Mouse (Mus musculus) ovary, postnatal 10 days (tissue): ENCODE results near the gene Cfap46.
"Not testable (repeated sequence)": the region's sequence is repeated elsewhere in the genome, so short reads cannot be mapped to it uniquely, and the experiment has no call there.

Experiments
- DNase-seq: peaks from one replicate; pipeline ENCODE4 v3.0.0; 2022; ENCODE audit warnings: low spot score

The Cfap46 gene

DNA sequence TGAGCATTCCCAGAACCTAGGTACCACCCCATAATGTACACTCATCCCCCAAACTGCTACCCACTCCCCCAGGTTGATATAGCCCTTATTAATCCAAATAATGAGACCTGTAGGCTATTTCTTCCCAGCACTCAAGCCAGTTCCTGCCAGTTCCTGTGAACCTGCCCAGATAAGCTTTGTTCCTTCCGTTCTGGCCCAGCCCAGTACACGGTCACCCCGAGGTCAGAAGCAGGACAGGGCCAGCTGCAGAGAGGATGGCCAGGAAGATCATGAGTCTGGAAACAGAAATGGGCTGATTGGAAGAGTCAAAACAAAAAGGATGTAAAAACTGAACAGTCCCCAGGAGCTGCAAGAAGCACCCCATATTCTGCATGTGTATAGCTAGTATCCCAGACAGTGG lies 20.3 kb downstream of the Cfap46 start:
- no peak for DNase-seq

DNA sequence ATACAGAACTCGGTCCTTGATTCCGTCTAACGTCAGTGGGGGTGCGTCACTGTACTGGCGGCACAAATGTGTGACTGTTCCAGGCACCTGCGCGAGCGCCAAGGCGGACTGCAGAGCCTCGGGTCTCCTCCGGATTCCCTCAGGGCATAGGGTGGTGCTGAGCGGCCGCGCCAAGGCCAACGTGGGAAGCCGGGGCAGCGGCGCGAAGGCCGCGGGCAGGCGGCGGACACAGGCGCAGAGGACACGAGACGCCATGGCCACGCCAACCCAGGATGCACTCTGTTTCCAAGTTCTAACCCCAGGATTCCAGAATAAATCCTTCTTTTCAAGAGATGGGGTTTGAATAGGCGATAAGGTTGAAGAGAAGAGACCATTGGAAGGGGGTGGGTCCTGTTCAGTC lies 23.7 kb downstream of the Cfap46 start:
- not testable (repeated sequence) for DNase-seq

DNA sequence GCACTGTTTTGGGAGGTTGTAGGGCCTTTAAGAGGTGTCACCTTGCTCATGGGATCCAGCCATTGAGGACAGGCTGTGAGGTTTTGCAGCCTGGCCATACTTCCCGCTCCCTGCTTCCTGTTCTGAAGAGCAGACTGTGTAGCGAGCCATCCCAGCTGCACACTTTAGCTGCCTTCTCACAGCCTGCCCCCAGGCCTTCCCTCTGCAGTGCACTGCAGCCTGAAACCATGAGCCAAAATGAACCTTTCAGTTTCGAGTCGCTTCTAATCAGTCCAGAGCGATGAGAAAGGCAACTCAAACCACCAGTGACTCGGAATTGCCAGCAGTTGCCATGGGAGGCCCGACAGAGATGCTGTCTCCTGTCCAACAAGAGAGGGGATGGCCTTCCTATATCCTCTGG lies 33.9 kb downstream of the Cfap46 start:
- DNase-seq = no peak

DNA sequence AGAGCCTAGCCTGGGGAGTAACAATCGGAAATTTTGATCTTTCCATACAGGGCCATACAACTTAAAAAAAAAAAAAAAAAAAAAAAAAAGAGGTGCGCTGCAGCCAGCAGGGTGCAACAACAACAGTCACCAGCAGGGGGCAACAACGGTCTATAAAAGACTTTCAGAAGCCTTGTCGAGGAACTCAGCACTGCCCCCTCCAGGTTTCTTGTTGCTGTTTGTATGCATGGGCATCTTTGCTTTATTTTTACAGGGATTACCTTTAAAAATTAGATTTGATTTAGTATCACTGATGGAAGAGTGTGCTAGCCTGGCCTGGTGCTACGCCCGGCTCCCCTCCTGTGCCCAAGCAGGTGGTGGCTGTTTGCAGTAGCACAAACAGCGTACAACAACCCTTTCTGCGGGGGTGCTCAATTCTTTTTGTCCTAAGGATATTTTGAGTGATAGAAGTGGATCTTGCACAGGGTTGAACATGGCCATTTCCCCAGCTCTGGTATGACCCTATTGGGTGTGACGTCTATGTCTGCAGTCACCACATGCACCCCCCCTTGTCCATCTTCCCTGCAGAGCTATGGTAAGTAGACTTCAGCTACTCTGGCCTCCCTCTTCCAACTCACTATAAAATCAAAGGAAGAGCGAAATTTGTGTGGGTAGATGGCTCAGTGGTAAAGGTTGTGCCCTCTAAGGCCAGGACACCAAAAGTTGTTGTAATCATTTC lies 35.4 kb downstream of the Cfap46 start:
- peak; percentile 83 for DNase-seq

DNA sequence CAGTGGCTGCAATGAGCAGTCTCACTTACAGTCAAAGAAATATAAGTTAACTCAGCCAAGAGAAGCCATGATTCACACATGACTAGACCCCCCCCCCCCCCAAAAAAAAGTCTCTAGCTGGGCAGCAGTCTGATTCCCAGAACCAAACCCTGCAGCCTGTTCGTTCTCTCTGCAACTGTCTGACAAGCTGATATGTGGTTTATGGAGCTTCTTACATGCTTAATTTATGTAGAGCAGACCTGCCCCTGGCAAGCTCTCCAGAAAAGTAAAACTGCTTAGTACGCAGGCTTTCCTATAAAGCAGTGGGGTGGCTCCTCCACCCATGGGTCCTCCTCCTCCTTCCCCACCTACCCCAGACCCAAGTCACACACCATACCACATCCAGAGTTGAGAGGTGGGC lies 50.2 kb downstream of the Cfap46 start:
- no peak for DNase-seq

DNA sequence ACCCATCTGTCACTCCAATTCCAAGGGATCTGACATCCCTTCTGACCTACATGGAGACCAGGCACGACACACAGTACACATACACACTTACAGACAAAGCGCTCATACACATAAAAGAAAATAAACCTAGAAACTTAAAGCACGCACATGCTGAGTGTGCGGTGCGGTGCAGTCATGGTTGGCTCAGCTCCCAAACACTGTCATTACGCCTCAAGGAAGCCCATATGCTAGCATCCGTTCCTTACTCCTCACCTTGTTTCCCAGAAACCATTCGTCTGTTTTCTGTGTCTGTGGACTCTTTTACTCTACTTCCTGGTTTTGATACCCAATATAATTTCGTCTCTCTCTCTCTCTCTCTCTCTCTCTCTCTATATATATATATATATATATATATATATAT lies 58.5 kb downstream of the Cfap46 start:
- no peak for DNase-seq

DNA sequence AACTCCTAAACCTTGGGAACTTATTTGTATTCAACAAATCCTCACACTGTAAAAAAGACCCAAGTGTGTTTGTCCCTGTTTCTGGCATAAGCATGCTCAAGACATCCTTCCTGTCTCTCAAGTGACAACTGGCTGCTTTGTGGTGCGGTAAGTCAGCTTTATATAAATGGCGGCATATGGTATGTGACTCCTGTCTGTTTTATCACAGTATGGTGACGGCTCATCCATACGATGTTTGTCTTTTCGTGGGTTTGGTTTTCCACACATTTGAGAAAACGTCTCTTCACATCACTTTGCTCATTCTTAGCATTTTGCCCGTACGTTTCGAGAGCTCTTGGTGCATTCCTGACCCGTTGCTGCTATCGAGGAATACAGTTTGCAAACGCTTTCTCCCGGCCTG lies 61.0 kb downstream of the Cfap46 start:
- DNase-seq = no peak

DNA sequence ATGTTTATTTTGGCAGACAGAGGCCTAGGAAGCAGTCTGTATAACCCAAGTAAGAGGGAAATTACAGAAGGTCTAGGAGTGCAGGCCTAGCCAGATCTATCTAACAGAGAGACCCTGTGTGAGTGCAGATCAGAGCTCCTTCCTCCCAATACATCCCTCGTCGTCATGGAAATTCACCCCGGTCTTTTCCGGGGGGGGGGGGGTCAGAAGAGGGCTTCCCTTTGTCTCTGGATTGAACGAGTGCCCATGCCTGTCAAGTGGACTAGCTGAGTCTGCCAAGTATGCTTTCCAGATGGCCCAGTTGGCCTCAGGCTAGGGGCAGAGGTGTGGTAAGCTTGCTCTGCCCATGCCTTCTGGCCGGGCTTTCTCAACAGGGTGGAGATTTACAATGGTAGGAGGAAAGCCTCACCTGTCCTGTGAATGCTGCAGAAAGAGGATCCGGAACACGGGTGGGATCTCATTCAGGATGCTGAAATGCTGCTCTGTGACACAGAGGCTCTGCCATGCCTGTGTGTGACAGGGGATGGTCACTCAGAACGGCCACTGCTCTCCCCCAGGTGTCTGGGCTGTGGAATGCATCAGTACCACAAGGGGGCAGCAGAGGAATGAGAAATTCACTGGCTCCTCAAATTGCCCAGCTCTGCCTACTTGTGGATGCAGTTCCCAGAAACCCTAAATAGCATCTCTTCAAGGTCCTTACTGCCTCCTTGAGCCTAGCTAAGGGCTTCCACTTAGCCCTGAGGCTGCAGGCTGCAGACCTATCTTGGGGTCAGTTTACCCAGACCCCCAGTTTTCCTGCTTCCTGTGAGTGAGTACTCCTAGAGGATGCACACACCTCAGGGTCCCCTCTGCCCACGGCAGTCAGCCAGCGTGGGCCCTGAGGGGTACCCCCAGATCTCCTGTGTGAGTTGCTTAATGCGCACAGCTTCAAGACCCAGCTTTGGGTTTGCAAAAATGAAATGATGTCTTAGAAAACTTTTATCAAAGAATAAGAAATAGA lies 67.5 kb downstream of the Cfap46 start:
- peak; percentile 22 for DNase-seq

DNA sequence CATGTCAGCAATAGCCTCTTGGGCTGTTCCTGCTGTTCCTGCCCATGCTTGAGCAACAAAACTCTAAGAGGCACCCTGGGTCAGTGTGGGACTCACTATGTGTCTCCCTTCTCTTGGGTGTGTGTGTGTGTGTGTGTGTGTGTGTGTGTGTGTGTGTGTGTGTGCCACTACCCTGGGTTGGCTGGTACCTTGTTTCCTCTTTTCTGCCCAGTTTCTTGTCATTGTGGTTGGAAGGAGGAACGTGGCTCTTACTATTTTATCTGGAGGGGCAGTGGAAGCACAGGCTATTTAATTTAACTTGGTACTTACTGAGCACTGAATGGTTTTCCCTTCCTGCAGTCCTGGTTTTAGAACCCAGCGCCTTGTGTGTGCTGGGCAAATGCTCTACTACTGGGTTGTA lies 73.3 kb downstream of the Cfap46 start:
- no peak for DNase-seq

DNA sequence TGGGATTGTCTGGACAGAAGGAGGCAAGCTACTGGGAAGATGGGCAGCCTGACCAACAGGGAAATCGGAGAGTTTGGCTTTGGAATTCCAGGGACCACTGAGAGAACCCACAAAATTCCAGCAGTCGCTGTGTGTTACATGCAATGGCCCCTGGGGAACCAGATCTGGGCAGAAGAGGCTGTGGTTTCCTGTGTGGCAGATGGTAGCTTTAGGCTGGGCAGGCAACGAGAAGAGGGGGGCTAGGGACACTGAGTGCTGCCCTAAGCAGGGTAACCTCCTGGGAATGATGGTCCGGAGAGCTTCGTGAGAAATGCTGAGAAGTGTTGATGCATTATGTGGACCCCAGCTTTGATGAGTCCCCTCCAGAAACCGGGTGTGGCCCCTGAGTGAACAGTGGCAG lies 87.8 kb downstream of the Cfap46 start:
- DNase-seq = no peak

DNA sequence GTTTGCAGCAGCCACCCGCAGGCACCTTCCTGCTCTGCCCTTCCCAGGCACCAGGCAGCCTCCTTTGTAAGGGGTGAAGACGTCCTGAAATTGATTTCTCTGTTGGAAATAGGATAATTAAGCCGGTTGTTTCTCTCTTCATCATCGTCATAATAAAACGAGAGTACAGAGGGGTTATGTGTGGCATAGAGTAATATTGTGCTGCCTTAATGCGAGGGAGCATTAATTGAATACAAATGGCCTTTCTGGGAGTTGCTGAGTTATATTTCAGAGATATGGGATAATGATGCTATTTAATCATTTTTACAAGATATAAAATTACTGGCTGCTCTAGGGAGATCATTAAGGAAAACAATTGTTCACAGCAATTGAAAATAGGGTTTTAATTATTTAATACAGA lies 88.3 kb downstream of the Cfap46 start:
- DNase-seq = no peak

DNA sequence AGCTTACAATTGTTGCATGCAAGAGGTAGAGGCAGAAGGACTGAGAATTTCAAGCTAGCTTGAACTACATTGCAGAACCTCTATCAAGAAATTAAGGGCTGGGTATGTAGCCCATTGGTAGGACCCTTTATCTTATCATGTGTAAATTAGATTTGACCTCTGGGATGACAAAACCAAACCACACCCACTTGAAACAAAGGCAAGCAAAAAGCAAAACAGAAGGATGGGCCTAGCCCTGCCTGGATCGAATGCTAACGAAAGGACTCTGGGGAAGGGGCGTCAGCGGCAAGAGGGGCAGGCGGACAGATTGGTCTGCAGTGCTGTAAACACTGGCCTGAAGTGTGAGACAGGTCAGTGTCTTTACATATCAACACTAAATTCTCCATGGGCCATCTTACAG lies 92.3 kb downstream of the Cfap46 start:
- no peak for DNase-seq

DNA sequence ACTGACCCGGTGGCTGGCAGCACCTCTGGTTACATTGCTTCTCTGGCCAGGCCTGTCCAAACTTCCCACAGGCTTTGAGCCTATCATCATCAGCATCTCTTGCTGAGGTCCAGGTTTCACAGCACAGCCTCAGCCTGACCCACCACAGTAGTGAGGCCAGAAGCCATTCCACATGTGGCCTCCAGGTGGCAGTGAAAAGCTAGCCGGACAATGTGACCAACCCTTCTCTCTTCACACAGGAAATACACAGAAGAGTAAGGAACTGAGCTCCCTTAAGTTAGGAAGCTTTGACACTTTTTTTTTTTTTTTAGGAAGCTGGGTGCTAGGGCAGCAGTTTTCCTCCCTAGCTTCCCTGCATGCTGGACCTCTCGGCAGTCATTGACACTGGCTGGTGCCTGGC lies 93.3 kb downstream of the Cfap46 start:
- no peak for DNase-seq

DNA sequence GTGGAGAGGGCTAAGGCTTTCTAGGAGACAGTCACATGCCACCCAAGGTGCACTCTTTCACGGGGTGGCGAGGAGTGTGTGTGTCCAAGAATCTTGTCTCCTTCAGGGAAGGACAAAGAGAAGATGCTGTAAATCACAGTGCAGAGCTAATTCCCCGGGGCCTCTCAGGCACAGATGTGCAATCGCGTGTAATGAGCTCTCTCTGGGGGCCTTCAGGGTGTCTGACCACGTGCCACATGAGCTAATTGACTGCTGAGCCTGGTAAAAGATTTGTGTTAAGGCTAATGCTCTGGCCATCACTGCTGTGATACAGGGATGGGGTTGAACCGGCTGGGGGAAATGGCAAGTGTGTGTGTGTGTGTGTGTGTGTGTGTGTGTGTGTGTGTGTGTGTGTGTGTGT lies 95.7 kb downstream of the Cfap46 start:
- DNase-seq = no peak

DNA sequence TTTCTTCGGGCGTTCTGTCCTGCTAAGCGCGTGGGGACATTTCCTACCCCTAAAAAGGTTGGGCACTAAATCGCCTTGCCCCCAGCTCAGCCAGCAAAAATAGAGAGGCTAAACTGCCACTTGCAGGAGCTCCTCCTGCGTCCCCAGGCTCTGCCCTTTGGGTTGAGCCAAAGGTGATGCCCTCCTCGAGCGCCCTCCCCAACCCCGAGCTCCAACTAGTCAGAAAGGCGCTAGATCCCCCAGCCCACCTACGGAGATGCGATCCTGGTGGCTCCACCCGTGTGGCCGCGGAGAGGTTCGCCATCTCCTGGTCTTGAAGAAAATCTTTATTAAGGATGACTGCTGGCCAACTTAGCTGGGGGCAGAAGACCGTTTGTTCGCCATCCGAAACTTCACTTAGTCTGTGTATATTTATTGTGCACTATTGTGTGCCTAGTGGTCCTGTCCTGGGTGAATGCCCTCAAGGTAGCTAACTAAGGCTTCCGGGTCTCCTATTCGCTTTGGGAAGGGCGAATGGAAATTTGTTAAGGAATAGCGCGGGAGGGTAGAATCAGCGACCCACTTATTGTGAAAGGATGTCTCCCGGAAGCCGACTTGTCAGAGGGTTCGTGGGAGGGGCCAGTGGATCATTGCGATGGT lies 98.3 kb downstream of the Cfap46 start:
- no peak for DNase-seq

DNA sequence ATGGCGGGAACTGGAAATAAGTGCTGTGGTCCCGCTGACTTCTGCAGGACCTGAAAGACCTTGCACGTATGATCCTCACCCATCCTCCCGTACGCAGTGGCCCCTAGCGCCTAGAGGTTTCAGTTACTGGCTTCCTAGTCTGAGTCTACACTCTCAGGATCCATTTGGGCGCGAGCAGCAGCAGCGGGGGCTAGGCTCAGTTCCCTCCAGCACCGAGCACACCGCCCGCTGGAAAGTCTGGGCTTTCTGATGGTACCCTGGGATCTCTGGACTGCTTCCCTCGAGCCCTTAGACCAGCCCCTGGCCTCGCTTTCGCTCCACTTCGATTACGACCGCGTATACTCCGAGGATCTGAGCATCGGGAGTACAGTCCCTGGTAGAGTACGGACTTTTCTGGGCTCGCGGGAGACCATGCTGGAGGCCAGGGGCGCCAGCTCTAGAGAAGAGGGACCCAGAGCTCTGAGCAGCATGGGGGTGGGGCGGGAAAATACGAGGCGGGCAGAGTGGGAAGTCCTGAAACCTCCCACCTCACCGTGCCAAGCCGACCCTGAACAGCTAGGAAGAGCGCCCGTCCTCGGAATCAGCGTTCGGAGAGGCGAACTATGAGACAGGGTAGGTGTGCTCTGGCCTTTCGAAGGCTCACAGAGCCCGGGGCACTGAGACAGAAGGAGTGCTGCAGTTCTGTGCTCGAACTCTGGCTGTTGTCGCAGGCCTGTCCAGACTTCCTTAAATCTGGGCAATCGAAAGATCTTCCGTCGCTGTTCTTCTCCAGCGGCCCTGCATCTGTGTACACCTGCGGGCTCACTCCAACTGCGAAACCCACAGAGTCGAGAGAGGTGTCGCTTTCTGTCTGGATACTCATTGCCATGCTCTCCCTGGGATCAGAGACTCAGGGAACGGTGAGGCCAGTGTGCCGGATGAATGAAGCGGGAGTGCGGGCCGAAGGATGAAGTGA lies 99.1 kb downstream of the Cfap46 start:
- DNase-seq = peak; percentile 13

DNA sequence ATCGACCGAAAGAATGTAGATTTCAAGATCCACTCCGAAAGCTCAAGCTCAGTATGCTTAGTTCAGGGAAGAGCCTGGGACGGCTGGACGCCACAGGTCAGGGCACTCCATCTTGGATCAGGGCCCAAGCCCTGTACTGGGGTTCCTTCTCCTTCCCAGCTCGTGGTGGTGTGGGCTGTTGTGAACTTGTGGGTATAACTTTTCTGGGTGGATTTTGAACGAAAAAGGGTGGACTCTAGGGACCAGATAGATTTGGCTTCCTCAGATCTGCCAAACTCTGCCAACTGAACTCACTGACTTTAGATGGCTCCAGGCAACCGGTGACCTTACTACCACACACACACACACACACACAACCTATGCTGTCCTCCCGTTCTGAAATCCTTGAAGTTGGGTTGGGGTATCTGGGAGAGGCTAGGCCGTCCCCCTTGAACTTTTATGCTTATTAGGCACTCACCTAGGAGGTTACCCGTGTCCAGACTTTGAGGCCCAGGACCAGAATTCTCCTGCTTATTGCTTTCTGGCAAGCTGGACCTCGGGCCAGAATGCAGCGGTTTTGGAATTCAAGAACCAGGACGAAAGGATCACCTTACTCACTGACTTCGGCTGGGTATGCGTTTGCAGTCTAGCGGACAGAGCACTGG lies 100.4 kb downstream of the Cfap46 start:
- no peak for DNase-seq

DNA sequence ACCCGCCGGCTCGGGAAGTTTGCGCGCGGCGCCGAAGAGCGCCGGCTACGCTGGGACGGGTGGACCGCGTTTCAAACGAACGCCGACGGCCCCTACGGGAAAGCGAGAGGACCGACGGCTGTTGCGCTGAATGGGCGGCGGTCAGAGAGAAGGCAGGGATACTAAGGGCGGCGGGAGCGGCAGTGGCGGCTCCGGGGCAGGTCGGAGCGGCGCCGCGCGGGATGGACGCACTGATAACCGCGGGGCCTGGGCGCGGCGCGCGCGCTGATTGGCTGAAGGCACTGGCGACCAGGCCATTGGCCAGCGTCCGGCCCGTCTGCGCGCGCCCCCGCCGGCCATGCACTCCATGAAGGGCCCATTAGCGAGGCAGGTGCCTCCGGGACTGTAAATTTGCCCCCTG lies 101.0 kb downstream of the Cfap46 start, which contains the start of gene Nkx6-2:
TSS of gene Nkx6-2 (minus strand) at position 203 of the 400 bp plus-strand sequence.
- DNase-seq = no peak

DNA sequence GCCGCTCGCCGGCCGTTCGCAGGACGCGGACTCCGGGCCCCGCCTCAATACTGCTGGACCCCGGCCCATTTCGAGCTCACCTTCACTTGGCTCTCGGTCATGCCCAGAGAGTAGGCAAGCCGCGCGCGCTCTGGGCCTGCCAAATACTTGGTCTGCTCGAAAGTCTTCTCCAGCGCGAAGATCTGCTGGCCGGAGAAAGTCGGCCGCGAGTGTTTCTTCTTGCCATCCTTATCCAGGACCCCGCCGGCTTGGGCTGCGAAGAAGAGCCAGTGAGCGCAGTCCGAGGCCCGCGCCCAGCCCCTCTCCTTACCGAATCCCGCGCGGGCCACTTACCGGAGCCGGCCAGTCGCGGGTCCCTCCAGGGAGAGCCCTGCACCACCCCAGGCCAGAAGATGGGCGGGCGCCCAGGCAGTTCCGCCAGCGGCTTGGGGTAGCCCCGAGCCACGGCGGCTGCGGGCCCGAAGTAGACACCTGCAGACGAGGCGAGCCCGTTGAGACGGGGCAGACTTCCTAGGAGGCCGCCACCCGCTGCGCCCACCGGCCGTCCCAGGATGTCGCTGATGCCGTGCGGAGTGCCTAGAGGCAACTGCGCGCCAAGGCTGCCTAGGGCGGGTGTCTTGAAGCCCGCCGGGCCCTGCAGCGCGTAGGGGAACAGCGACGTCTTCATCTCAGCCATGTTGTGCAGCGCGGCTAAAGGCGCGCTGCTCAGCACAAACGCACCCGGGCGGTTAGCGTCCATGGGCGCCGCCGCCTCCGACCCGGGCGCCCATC lies 101.6 kb downstream of the Cfap46 start:
- DNase-seq = peak; percentile 21
